Mouse (Mus musculus): ENCODE results near the gene 1700056E22Rik.

1700056E22Rik gene

DNA sequence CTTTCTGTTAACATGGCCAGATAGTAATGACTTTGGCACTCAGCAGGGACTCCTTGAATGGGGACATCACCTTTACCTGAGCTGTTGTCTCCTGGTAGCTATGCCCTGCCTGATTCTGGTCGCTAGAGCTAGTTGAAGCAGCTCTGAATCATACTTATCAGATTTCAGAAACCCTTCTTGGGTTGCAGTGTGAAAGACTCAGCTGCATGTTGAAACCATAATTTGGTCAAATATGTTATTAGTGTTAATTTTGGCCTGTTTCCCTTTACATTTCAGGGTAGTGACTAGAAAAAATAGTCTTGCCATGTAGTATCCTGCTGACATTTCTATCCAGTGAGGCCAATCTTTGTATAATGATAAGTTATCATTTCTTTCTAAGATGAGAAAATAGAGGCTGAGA lies 17.2 kb upstream of the 1700056E22Rik start:
- no peak for DNase-seq

- DNase-seq: no peak
Observed at GRCm38 (mm10) chr1:184048675-184049418, 14.7 kb upstream of the 1700056E22Rik start.

- DNase-seq: no peak
Observed at GRCm38 (mm10) chr1:184047818-184048217, 13.7 kb upstream of the 1700056E22Rik start.

GRCm38 (mm10) chr1:184046070-184046677 lies 12.1 kb upstream of the 1700056E22Rik start:
- peak in 1 of 2 experiments; percentile 68 for DNase-seq

GRCm38 (mm10) chr1:184043391-184043790 lies 9.3 kb upstream of the 1700056E22Rik start:
- no peak for DNase-seq

DNA sequence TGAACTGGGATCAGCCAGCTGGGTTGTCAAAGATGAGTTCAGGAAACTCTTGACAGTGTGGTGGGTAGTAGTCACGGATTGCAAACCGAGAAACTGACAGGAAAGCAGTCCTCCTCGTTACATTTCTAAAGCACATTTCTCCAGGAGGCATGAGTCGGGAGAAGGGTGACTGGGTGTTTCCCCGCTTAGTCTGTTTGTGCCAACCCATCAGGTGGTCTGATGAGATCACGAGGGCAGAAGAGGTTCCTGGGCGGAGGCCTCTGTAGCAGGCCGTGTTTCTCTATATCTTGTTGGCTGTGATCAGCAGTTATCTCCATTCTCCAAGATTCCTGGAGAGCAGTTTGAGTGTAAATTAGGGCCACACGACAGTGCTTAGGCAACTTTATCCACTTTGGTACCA lies 8.6 kb upstream of the 1700056E22Rik start:
- DNase-seq: no peak

DNA sequence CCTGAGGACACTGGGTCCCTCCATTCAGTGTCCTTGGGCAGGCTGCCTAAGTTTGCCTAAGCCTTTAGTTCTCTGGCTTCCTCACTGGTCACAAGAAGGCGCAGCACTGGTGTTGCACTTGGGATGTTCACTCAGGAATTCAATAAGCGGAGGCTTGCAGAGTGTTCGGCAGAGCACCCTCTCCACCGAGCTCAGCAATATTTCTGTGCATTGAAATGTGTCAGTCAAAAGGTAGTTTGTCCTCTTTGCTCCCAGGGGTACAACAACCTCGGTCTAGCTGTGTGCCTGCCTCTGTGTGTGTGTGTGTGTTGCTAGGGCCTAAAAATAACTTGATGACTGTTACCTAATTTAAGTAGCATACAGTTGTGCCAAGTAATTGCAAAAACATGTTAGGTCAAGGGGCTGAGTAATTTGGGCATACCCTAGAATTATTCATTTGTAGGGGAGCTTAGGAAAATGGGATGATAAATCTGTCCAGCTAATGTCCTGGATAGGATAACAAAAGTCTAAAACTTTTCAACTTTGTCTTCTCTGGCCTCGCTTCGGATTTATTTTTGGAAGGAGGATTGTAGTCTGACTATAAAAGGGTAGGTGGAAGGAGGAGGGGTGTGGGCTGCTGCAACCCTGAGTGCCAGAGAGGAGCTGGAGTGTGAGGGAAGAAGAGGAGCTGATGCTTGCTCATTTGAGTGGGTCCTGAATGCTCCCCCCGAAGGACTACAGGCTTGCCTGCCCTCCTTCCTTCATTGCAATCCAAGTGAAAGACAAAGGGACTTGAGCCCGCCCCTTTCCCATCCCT lies 7.9 kb upstream of the 1700056E22Rik start:
- DNase-seq: no peak

- no peak for DNase-seq
Observed at GRCm38 (mm10) chr1:184040906-184041305, 6.8 kb upstream of the 1700056E22Rik start.

- DNase-seq: no peak
Observed at GRCm38 (mm10) chr1:184040181-184040580, 6.1 kb upstream of the 1700056E22Rik start.

DNA sequence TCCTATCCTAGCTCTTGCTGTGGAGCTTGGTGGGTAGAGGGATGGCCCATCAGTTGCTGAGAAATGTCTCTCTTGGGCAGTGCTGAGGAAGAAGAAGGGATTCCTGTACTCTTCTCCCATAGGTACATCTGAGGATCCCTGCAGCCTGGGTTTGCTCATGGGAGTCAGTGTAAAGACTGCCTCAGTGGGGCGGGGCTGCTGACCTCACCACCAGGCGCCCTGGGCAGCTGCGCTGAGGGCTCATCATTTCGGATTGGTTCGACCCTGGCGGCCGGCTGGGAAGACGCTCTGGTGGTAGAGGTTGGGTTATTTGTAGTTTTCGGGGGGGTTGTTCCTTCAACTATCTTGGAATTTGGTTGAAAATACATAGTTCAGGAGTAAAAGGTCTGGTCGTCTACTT lies 5.2 kb upstream of the 1700056E22Rik start:
- no peak for DNase-seq

DNA sequence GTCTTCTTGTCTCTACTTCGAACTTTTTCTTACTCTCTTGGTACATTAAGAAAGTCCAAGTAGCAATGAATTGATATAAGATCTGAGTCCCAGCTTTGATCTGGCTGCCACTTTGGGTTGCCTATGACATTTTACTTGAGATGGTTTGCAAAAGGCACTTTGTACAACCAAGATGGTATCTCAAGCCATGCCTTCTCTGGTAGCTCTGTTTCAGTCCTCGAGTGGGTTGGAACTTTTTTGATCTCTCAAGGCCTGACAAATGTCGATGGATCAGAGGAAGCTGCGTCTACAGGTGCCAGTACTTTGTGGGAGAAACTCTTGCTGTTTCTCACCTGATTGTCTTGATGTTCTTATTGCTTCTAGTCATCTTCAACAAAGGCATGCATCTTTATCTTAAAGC lies 3.7 kb upstream of the 1700056E22Rik start:
- no peak for DNase-seq

- no peak for DNase-seq
Observed at GRCm38 (mm10) chr1:184035346-184035903, 1.3 kb upstream of the 1700056E22Rik start.

DNA sequence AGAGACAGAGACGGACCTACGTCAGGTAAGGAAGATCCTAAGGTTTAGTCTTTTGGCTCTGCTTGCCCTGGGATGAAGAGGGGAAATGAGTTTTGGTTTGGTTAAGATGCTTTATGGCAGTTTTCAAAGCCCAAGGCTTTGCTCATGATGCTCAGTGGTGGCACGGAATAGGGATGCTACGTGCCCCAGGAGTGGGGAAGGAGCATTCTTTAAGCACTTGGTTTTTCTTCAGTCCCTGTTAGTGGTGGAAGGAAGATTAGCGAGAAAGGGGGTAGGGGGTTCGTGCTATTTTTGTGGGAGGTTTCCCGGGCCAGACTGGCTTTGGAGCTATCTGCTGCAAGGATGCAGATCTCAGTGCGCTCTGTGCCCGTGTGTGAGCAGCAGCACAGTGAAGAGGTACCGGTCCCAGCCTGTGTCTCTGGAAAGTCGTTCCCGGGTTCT lies 660 bp upstream of the 1700056E22Rik start:
- peak; percentile 57 to 61 for DNase-seq

DNA sequence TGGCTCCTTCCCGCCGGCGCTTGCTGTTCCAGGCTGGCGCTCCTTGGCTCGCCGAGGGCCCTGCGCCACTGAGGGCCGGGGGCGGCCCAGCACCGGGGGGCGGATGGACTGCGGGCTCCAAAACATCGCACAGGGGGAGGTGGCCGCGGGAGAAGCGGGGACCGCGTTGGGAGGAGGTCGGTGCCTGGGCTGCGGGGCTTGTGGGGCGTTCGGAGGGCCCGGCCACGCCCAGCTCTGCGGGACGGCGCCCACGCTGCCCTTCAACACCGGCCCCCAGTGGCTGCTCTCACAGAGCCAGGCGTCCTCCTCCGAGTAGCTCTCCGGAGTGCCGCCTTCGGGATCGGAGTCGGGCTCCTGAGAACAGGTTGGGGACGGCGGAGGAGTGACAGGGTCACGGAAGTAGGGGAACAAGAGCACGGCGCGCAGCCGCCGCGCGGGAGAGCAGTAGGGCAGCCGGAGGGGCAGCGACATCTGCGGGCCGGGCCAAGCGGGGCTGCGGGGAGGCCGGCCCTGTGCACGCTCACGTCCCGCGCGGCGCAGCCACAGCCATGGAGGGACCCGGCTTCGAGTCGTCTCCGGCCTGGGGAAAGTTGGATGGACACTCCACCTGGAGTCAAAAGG lies 601 bp downstream of the 1700056E22Rik start:
- DNase-seq: peak; percentile 83 to 89

- DNase-seq: no peak
Observed at GRCm38 (mm10) chr1:184032682-184033389, 1.3 kb downstream of the 1700056E22Rik start.

- DNase-seq: no peak
Observed at GRCm38 (mm10) chr1:184030070-184030802, 3.9 kb downstream of the 1700056E22Rik start.

GRCm38 (mm10) chr1:184027039-184027438 lies 7.1 kb downstream of the 1700056E22Rik start:
- no peak for DNase-seq

DNA sequence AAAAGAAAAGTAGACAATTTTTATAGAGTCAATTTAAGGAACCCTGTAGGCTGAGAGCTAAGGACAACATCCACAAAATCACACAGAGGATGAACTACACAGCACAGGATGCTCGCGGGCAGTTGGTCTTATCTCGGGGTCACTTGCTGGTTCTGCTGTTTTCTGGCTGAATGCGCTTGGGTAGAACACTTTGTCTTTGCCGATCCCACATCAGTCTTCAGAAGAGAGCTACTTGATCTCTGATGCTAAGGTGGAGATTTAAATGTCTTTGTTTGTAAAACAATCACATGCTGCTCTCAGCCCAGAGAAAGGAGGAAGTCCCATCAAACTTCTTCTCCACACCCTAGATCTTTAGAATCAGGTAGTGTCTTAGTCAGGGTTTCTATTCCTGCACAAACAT lies 9.0 kb downstream of the 1700056E22Rik start:
- DNase-seq: no peak

DNA sequence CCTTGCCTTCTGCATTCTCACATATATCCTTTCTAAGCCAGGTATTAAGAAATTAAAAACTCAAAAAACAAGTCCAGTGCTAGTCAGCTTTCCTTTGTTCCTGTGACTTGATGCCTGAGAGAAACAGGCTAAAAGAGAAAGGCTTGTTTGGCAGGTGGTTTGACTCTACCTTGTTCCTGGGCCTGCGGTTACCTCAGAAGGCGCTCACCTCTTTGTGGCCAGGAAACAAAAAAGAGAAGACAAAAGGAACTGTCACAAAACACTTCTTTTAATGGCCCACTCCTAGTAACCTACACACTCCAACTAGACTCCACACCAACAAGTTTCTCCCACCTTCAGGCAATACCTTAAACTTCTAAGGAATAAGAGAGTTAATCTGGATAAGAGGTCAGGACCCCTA lies 9.5 kb downstream of the 1700056E22Rik start:
- DNase-seq: peak in 1 of 2 experiments; percentile 49

- no peak for DNase-seq
Observed at GRCm38 (mm10) chr1:184023971-184024370, 10.1 kb downstream of the 1700056E22Rik start.

DNA sequence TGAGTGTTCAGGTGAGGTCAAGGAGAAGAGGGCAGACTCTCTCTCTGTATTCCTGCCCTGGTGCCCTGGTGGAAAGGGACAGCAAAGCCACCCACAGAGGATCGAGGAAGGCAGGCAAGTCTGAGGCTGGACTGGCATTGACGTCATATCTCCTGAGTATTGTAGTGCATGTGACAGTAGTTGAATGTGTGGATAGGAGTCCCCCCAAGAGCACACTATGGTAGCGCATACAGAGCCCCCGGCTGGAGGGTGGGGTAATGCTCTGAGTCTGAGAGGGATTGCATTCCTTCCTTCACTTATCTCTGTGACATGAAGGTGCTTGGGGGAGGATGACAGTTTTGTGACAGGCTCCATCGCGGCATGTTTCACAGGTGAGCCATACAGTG lies 14.4 kb downstream of the 1700056E22Rik start:
- no peak for DNase-seq

Data from thymus, postnatal 36 days (tissue).